Mouse (Mus musculus): ENCODE measurements around the gene Cacna2d3. TPM values are rescaled to one million over a fixed set of nuclear protein-coding genes. Genes with fewer than 3 reads are reported as not detected.

Gene Cacna2d3
- polyA plus RNA-seq, 1 experiment from 2014 or later: 38.5 TPM

DNA sequence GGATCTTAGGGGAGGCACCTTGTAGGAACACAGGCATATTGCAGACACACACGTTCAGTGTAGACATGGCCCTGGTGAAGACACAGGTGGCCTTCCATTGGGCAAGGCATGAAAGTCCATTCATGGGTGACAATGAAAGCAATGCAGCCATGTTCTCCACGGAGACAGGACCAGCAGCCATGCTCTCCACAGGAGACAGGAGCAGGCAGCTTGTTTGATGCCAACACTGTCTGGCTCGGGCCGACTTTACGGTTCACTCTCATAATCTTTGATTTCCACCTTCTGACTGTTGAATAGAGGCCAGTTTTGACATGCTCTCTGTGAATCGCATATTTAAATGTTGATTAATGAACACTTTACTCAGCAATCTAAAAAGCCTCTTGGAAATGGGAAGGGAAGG, 610.0 kb downstream of the Cacna2d3 start:
- Histone ChIP-seq H3K9me3 (ENCODE audit: control insufficient read depth, low read length) (peaks cover 6% of the 10 kb centered on the region), H3K27ac (replicated peaks; ENCODE audit: low read depth, low read length) (no peak overlapping the region), H3K9ac (replicated peaks; ENCODE audit: low read length) (no peak overlapping the region), H3K4me1 (ENCODE audit: control insufficient read depth, insufficient read depth, low read length) (peaks cover 10% of the 10 kb centered on the region; the same call in 1 of the 2 replicates), H3K36me3 (ENCODE audit: control insufficient read depth, insufficient read depth, low read length) (no peaks in the 10 kb centered on the region), H3K27me3 (ENCODE audit: control insufficient read depth, insufficient read depth, low read length) (no peaks in the 10 kb centered on the region), H3K4me2 (ENCODE audit: low read length) (no peak overlapping the region), H3K4me3 (replicated peaks; ENCODE audit: low read depth, low read length) (no peak overlapping the region)
- no peak for ATAC-seq (ENCODE audit: low FRiP score, low TSS enrichment)
- no peak for DNase-seq
- 80% methylated on average over 6 of the region's 6 CpGs for WGBS

DNA sequence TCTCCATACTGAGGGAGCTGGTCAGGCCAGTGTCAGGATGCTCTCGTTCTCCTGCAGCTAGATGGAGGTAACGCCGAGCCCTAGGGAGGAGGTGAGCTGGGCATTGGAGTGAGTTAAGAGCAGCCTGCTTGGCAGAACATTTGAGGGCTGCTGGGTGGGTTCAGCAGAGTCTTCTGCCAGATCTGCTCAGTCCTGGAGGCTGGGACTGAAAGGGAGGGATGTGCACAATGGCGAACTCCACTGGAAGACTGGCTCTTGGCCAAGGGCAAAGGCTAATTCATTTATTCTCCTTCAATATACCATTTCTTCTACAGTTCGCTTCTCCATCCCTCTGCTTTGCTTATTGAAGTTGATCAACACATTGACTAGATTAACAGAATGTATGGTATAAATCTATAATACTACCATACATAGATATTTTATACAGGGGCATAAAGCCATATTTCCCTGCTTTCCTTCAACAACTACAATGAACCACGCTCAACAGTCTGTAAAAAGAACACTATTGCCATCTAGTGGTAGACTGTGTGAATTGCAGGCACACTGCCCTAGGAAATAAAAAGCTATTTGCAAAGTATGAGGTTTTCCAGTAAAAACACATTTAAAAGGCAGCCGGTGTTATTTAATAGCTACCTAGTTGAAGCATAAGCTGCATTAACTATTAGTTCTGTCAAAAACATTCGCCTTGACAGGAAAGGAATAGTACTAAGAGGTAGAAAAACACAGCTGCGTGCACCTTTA, 611.1 kb downstream of the Cacna2d3 start:
- no peak for ATAC-seq (ENCODE audit: low FRiP score, low TSS enrichment)
- WGBS: 86% methylated on average over 9 of the region's 9 CpGs
- Histone ChIP-seq H3K4me1 (ENCODE audit: control insufficient read depth, insufficient read depth, low read length) (peaks cover 12% of the 10 kb centered on the region; the same call in 1 of the 2 replicates), H3K36me3 (ENCODE audit: control insufficient read depth, insufficient read depth, low read length) (no peaks in the 10 kb centered on the region), H3K27me3 (ENCODE audit: control insufficient read depth, insufficient read depth, low read length) (no peaks in the 10 kb centered on the region), H3K9ac (replicated peaks; ENCODE audit: low read length) (no peak overlapping the region), H3K4me2 (ENCODE audit: low read length) (no peak overlapping the region), H3K9me3 (ENCODE audit: control insufficient read depth, low read length) (peaks cover 6% of the 10 kb centered on the region), H3K4me3 (replicated peaks; ENCODE audit: low read depth, low read length) (no peak overlapping the region), H3K27ac (replicated peaks; ENCODE audit: low read depth, low read length) (no peak overlapping the region)
- peak; percentile 58 for DNase-seq

DNA sequence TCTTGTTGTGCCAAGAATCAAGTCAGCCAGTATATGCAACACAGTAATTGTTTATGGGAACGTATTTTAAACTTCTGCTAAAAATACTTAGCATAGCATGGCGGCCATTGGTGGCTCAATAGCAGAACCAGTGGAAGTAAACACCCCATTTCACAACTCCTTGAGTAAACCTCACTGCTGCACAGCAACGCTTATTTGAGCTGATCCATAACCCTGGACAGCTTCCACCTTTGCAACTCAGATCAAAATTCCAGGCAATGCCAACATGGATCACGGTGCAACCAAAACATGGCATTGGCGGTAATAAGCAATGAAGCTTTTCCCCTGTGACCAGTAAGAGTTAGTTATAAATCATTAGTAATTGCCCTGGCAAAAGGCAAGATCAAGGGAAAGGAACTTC, 614.2 kb downstream of the Cacna2d3 start:
- Histone ChIP-seq H3K36me3 (ENCODE audit: control insufficient read depth, insufficient read depth, low read length) (no peaks in the 10 kb centered on the region), H3K27ac (replicated peaks; ENCODE audit: low read depth, low read length) (no peak overlapping the region), H3K4me2 (ENCODE audit: low read length) (no peak overlapping the region), H3K9me3 (ENCODE audit: control insufficient read depth, low read length) (peaks cover 6% of the 10 kb centered on the region), H3K9ac (replicated peaks; ENCODE audit: low read length) (no peak overlapping the region), H3K4me1 (ENCODE audit: control insufficient read depth, insufficient read depth, low read length) (peaks cover 6% of the 10 kb centered on the region; the same call in 1 of the 2 replicates), H3K27me3 (ENCODE audit: control insufficient read depth, insufficient read depth, low read length) (no peaks in the 10 kb centered on the region), H3K4me3 (replicated peaks; ENCODE audit: low read depth, low read length) (no peak overlapping the region)
- 93% methylated on average over 5 of the region's 5 CpGs for WGBS
- no peak for DNase-seq
- ATAC-seq (ENCODE audit: low FRiP score, low TSS enrichment): no peak

DNA sequence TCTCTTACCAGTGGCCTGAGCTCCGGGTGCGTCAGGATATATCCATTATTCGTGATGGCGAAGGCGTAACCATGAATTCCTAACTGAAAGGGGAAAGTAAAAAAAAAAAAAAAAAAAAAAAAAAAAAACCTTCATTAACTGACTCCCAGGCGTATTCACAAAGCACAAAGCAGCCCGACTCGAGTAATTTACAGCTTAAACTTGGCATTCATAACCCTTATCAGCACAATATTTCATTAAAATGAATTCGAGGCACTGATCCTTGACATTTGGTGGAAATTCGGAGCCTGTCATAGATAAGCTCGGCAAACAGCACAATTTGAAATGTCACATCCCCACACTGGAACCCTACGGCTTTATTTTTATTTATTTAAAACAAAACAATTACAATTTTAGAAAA, 623.9 kb downstream of the Cacna2d3 start:
- H3K4me3 ChIP-seq (replicated peaks; ENCODE audit: low read depth, low read length): no peak overlapping the region
- no peaks in the 10 kb centered on the region for H3K27me3 ChIP-seq (ENCODE audit: control insufficient read depth, insufficient read depth, low read length)
- DNase-seq (peak; percentile 54), ATAC-seq (ENCODE audit: low FRiP score, low TSS enrichment) (no peak)
- H3K36me3 ChIP-seq (ENCODE audit: control insufficient read depth, insufficient read depth, low read length): no peaks in the 10 kb centered on the region
- H3K4me2 ChIP-seq (ENCODE audit: low read length): no peak overlapping the region
- no peaks in the 10 kb centered on the region for H3K9me3 ChIP-seq (ENCODE audit: control insufficient read depth, low read length)
- WGBS: 58% methylated on average over 12 of the region's 12 CpGs
- no peak overlapping the region for H3K9ac ChIP-seq (replicated peaks; ENCODE audit: low read length)
- peaks cover 3% of the 10 kb centered on the region; the same call in 1 of the 2 replicates for H3K4me1 ChIP-seq (ENCODE audit: control insufficient read depth, insufficient read depth, low read length)
- peak overlapping the region; percentile 74; the same call in 1 of the 2 replicates for H3K27ac ChIP-seq (replicated peaks; ENCODE audit: low read depth, low read length)

DNA sequence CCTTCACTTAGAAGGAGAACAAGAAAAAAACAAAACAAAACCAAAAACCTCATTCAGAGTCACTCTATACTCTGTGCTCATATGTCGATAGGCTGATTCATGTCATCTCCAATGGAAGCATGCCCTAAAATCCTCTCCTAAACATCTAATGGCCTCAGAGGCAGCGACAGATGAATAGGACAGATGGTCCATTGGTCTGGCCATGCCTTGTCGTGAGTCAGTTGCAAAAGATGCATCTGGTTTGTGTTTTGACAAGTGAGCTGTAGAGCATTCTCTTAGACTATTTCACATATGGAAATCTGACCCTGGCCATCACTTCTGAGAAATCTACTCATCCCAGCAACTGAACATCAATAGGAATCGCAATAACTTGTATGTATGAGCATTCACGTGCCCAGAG, 626.2 kb downstream of the Cacna2d3 start:
- Histone ChIP-seq H3K9me3 (ENCODE audit: control insufficient read depth, low read length) (no peaks in the 10 kb centered on the region), H3K4me1 (ENCODE audit: control insufficient read depth, insufficient read depth, low read length) (peaks cover 3% of the 10 kb centered on the region; the same call in 1 of the 2 replicates), H3K9ac (replicated peaks; ENCODE audit: low read length) (no peak overlapping the region), H3K4me2 (ENCODE audit: low read length) (no peak overlapping the region), H3K27ac (replicated peaks; ENCODE audit: low read depth, low read length) (no peak overlapping the region), H3K27me3 (ENCODE audit: control insufficient read depth, insufficient read depth, low read length) (no peaks in the 10 kb centered on the region), H3K36me3 (ENCODE audit: control insufficient read depth, insufficient read depth, low read length) (no peaks in the 10 kb centered on the region), H3K4me3 (replicated peaks; ENCODE audit: low read depth, low read length) (no peak overlapping the region)
- DNase-seq (no peak), ATAC-seq (ENCODE audit: low FRiP score, low TSS enrichment) (no peak)
- 89% methylated on average over 5 of the region's 5 CpGs for WGBS

DNA sequence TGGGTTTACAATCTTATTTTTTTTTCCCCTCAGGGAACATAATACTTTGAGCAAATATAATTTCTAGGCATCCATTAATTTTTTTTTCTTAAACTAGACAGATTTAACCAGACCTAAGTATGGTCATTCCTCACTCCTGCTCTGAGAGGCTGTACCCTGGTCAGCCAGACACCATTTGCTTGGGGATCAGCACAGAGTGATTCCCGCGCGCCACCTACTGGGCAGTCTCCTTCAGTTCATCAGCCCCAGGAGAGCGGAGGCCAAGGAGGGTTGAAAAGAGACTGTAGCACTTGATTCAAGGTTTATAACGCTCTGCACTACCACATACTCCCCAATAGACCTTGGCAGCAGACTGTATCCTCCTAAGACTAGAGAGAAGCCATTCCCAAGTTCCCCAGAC, 631.6 kb downstream of the Cacna2d3 start:
- Histone ChIP-seq H3K27ac (replicated peaks; ENCODE audit: low read depth, low read length) (no peak overlapping the region), H3K36me3 (ENCODE audit: control insufficient read depth, insufficient read depth, low read length) (no peaks in the 10 kb centered on the region), H3K4me3 (replicated peaks; ENCODE audit: low read depth, low read length) (no peak overlapping the region), H3K9me3 (ENCODE audit: control insufficient read depth, low read length) (no peaks in the 10 kb centered on the region), H3K27me3 (ENCODE audit: control insufficient read depth, insufficient read depth, low read length) (no peaks in the 10 kb centered on the region), H3K4me1 (ENCODE audit: control insufficient read depth, insufficient read depth, low read length) (no peaks in the 10 kb centered on the region), H3K9ac (replicated peaks; ENCODE audit: low read length) (no peak overlapping the region), H3K4me2 (ENCODE audit: low read length) (no peak overlapping the region)
- ATAC-seq (ENCODE audit: low FRiP score, low TSS enrichment) (peak; percentile 55; the same call in 1 of the 2 replicates), DNase-seq (peak; percentile 88)
- WGBS: 6% methylated on average over 5 of the region's 5 CpGs

DNA sequence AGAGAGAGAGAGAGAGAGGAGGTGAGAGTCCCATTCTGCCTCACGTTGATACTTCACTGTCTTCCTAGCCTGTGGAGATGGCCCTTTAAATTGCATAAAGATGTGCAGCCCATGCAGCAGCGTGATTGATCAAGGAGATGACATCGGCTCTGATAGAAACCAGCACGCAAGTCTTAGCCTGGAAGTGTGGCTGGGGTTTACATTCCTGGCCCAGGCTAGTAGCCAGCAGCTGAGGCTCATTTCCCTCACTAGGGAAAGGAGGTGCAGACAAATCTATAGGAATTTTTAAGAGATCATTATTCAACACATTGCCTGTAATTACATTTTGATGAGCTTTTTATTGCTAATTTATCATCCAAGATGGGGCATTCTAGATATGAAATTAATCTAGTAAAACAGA, 635.1 kb downstream of the Cacna2d3 start:
- H3K9me3 ChIP-seq (ENCODE audit: control insufficient read depth, low read length): no peaks in the 10 kb centered on the region
- no peak overlapping the region for H3K4me3 ChIP-seq (replicated peaks; ENCODE audit: low read depth, low read length)
- H3K27ac ChIP-seq (replicated peaks; ENCODE audit: low read depth, low read length): no peak overlapping the region
- DNase-seq (no peak), ATAC-seq (ENCODE audit: low FRiP score, low TSS enrichment) (no peak)
- H3K4me1 ChIP-seq (ENCODE audit: control insufficient read depth, insufficient read depth, low read length): no peaks in the 10 kb centered on the region
- 63% methylated on average over 4 of the region's 4 CpGs for WGBS
- no peak overlapping the region for H3K4me2 ChIP-seq (ENCODE audit: low read length)
- H3K9ac ChIP-seq (replicated peaks; ENCODE audit: low read length): no peak overlapping the region
- H3K27me3 ChIP-seq (ENCODE audit: control insufficient read depth, insufficient read depth, low read length): no peaks in the 10 kb centered on the region
- H3K36me3 ChIP-seq (ENCODE audit: control insufficient read depth, insufficient read depth, low read length): no peaks in the 10 kb centered on the region

DNA sequence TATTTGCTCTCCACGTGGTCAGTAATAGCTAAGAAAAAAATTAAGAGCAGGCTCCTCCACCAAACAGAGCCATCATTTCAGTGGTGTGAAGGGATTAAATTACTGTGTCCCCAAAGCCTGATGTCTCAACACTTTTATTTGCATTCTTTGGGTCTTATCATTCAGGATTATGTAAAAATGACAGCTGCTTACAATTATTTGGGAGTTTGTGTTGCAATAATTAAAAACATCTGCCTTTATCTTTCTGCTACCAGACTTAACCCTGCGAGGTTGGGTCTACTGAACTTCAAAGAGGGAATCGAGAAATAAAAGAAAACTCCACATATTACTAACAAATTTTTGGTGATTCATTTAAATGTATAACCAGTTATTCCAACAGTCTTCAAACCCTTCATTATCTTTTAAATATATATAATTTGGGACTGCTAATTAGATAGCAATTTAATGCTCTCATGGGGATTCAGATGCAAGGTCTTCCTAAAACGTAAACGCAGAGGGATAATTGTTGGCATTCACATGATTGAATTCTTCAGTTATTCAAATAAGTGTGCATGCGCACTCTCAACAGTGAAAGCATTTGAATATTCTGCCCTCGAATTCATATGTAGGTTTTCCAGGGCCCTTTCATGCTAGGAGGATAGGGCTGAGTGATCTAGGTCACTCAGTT, 636.0 kb downstream of the Cacna2d3 start:
- no peak overlapping the region for H3K4me2 ChIP-seq (ENCODE audit: low read length)
- ATAC-seq (ENCODE audit: low FRiP score, low TSS enrichment): no peak
- no peaks in the 10 kb centered on the region for H3K4me1 ChIP-seq (ENCODE audit: control insufficient read depth, insufficient read depth, low read length)
- H3K27me3 ChIP-seq (ENCODE audit: control insufficient read depth, insufficient read depth, low read length): no peaks in the 10 kb centered on the region
- H3K4me3 ChIP-seq (replicated peaks; ENCODE audit: low read depth, low read length): no peak overlapping the region
- no peak overlapping the region for H3K27ac ChIP-seq (replicated peaks; ENCODE audit: low read depth, low read length)
- H3K36me3 ChIP-seq (ENCODE audit: control insufficient read depth, insufficient read depth, low read length): no peaks in the 10 kb centered on the region
- DNase-seq: no peak
- 62% methylated on average over 7 of the region's 7 CpGs for WGBS
- H3K9ac ChIP-seq (replicated peaks; ENCODE audit: low read length): no peak overlapping the region
- H3K9me3 ChIP-seq (ENCODE audit: control insufficient read depth, low read length): no peaks in the 10 kb centered on the region

DNA sequence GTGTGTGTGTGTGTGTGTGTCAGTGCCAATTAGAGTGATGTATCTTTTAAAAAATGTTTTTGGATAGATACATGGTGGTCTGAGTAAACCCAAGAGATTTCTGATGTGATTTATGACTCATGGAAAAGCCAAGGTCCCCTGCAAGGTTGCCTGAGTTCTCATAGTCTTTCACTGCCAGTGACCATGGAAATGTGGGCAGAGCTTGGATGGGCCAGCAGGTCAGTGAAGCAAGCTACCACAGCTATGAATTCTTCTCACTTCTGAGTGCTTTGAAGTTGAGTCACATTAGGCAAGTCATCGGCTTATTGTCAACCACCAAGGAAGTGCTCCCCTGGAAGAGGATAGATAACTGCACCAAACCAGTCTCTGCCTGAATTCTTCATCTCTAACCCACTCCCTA, 639.5 kb downstream of the Cacna2d3 start:
- no peak overlapping the region for H3K4me3 ChIP-seq (replicated peaks; ENCODE audit: low read depth, low read length)
- DNase-seq: no peak
- WGBS: 92% methylated on average over 1 of the region's 1 CpGs
- H3K27me3 ChIP-seq (ENCODE audit: control insufficient read depth, insufficient read depth, low read length): no peaks in the 10 kb centered on the region
- H3K27ac ChIP-seq (replicated peaks; ENCODE audit: low read depth, low read length): no peak overlapping the region
- no peak overlapping the region for H3K4me2 ChIP-seq (ENCODE audit: low read length)
- H3K4me1 ChIP-seq (ENCODE audit: control insufficient read depth, insufficient read depth, low read length): no peaks in the 10 kb centered on the region
- ATAC-seq (ENCODE audit: low FRiP score, low TSS enrichment): no peak
- no peaks in the 10 kb centered on the region for H3K36me3 ChIP-seq (ENCODE audit: control insufficient read depth, insufficient read depth, low read length)
- no peaks in the 10 kb centered on the region for H3K9me3 ChIP-seq (ENCODE audit: control insufficient read depth, low read length)
- H3K9ac ChIP-seq (replicated peaks; ENCODE audit: low read length): no peak overlapping the region

Data from midbrain, embryonic 14.5 days (tissue).